Mouse (Mus musculus) liver, embryonic 14.5 days (tissue): ENCODE results near the gene Nsd1.

Source experiments
- CTCF ChIP-seq: IDR thresholded peaks from 2 replicates; pipeline ENCODE4 v1.5.1; 2016; ENCODE audit warnings: antibody characterized with exemption, low read depth, control low read depth
- EP300 ChIP-seq: IDR thresholded peaks from 2 replicates; pipeline ENCODE4 v1.6.1; 2016; ENCODE audit warnings: antibody characterized with exemption, low read depth

- TF ChIP-seq CTCF (no peak), EP300 (no peak)
These were observed 40.6 kb upstream of the Nsd1 start for GRCm38 (mm10) chr13:55168958-55169369.
